Mouse (Mus musculus) E14TG2a.4 (cell line): ENCODE results near the gene Ttll5.
A peak's percentile ranks its signal among the peaks of the same experiment; 100 is the strongest.

Experiments
- H3K27me3 ChIP-seq: 2 replicates; pipeline ENCODE4 v1.6.1; 2014; ENCODE audit warnings: low read length, control low read depth; ENCODE audit not compliant: insufficient read depth
- H3K36me3 ChIP-seq: 2 replicates; pipeline ENCODE4 v1.6.1; 2014; ENCODE audit warnings: low read length, control low read depth; ENCODE audit not compliant: insufficient read depth
- H3K4me1 ChIP-seq: replicated peaks from 2 replicates; pipeline ENCODE4 v1.6.1; 2014; ENCODE audit warnings: low read depth, low read length, control low read depth
- H3K4me3 ChIP-seq: replicated peaks from 2 replicates; pipeline ENCODE4 v1.5.1; 2014; ENCODE audit warnings: mild to moderate bottlenecking, low read length
- H3K9me3 ChIP-seq: 2 replicates; pipeline ENCODE4 v1.6.1; 2014; ENCODE audit warnings: low read length, control low read depth
- CTCF ChIP-seq: conservative IDR thresholded peaks from 2 replicates; pipeline ENCODE4 v1.5.1; 2014; ENCODE audit warnings: low read length
- NANOG ChIP-seq: IDR thresholded peaks from 2 replicates; pipeline ENCODE4 v1.6.1; 2014; ENCODE audit warnings: borderline replicate concordance, low read length, mixed read lengths
- POU5F1 ChIP-seq: IDR thresholded peaks from 2 replicates; pipeline ENCODE4 v1.6.1; 2014; ENCODE audit warnings: low read length, borderline replicate concordance

Gene Ttll5

GRCm38 (mm10) chr12:85857300-85857699, 32.8 kb downstream of the Ttll5 start:
- no peaks in the 10 kb centered on the region for H3K27me3 ChIP-seq
- peaks cover 8% of the 10 kb centered on the region; the same call in 1 of the 2 replicates for H3K4me1 ChIP-seq
- H3K4me3 ChIP-seq = no peak overlapping the region
- H3K9me3 ChIP-seq = 0 out of 2 replicates have a peak, but pooled peaks cover 2% of the 10 kb centered on the region
- H3K36me3 ChIP-seq = peaks cover 15% of the 10 kb centered on the region
- TF ChIP-seq CTCF = no peak
- TF ChIP-seq NANOG = no peak
- TF ChIP-seq POU5F1 = no peak

- H3K9me3 ChIP-seq = 0 out of 2 replicates have a peak, but pooled peaks cover 2% of the 10 kb centered on the region
- H3K27me3 ChIP-seq = no peaks in the 10 kb centered on the region
- peaks cover 16% of the 10 kb centered on the region for H3K36me3 ChIP-seq
- H3K4me3 ChIP-seq = no peak overlapping the region
- no peak for TF ChIP-seq CTCF
- no peak for TF ChIP-seq NANOG
- TF ChIP-seq POU5F1 = no peak
- peaks cover 8% of the 10 kb centered on the region; the same call in 1 of the 2 replicates for H3K4me1 ChIP-seq
Measured at GRCm38 (mm10) chr12:85859111-85859510, 34.7 kb downstream of the Ttll5 start.

- Histone ChIP-seq H3K4me1 (peaks cover 8% of the 10 kb centered on the region; the same call in 1 of the 2 replicates), H3K9me3 (0 out of 2 replicates have a peak, but pooled peaks cover 2% of the 10 kb centered on the region), H3K27me3 (no peaks in the 10 kb centered on the region), H3K4me3 (no peak overlapping the region), H3K36me3 (peaks cover 19% of the 10 kb centered on the region)
- TF ChIP-seq NANOG = no peak
Measured at GRCm38 (mm10) chr12:85859511-85860189, 35.2 kb downstream of the Ttll5 start.

GRCm38 (mm10) chr12:85862514-85862913, 38.1 kb downstream of the Ttll5 start:
- Histone ChIP-seq H3K9me3 (no peaks in the 10 kb centered on the region), H3K4me3 (no peak overlapping the region), H3K36me3 (peaks cover 16% of the 10 kb centered on the region), H3K27me3 (no peaks in the 10 kb centered on the region), H3K4me1 (no peaks in the 10 kb centered on the region)
- TF ChIP-seq NANOG (no peak), POU5F1 (no peak), CTCF (no peak)

GRCm38 (mm10) chr12:85865526-85865925, 41.1 kb downstream of the Ttll5 start:
- H3K9me3 ChIP-seq = no peaks in the 10 kb centered on the region
- no peak for TF ChIP-seq POU5F1
- TF ChIP-seq CTCF = 0 out of 2 replicates have a peak, but pooled peaks have one; percentile 19
- no peak for TF ChIP-seq NANOG
- no peaks in the 10 kb centered on the region for H3K4me1 ChIP-seq
- peaks cover 15% of the 10 kb centered on the region; the same call in 1 of the 2 replicates for H3K36me3 ChIP-seq
- H3K27me3 ChIP-seq = no peaks in the 10 kb centered on the region
- no peak overlapping the region for H3K4me3 ChIP-seq

- Histone ChIP-seq H3K36me3 (peaks cover 12% of the 10 kb centered on the region; the same call in 1 of the 2 replicates), H3K27me3 (no peaks in the 10 kb centered on the region), H3K9me3 (no peaks in the 10 kb centered on the region), H3K4me1 (no peaks in the 10 kb centered on the region), H3K4me3 (no peak overlapping the region)
- TF ChIP-seq POU5F1 (no peak), CTCF (no peak), NANOG (no peak)
Measured at GRCm38 (mm10) chr12:85866624-85867023, 42.2 kb downstream of the Ttll5 start.

GRCm38 (mm10) chr12:85867125-85867524, 42.7 kb downstream of the Ttll5 start:
- TF ChIP-seq POU5F1 (no peak), NANOG (no peak), CTCF (no peak)
- Histone ChIP-seq H3K36me3 (peaks cover 12% of the 10 kb centered on the region; the same call in 1 of the 2 replicates), H3K9me3 (no peaks in the 10 kb centered on the region), H3K27me3 (no peaks in the 10 kb centered on the region), H3K4me1 (no peaks in the 10 kb centered on the region), H3K4me3 (no peak overlapping the region)

GRCm38 (mm10) chr12:85869423-85869822, 45.0 kb downstream of the Ttll5 start:
- Histone ChIP-seq H3K4me3 (no peak overlapping the region), H3K27me3 (no peaks in the 10 kb centered on the region), H3K9me3 (no peaks in the 10 kb centered on the region), H3K36me3 (peaks cover 9% of the 10 kb centered on the region; the same call in 1 of the 2 replicates), H3K4me1 (no peaks in the 10 kb centered on the region)
- TF ChIP-seq NANOG = no peak
- no peak for TF ChIP-seq POU5F1
- TF ChIP-seq CTCF = no peak
